Mouse (Mus musculus) c-Kit-positive CD71-positive TER-119-positive erythroid progenitor cells, embryonic 14.5 days (primary cell): ENCODE measurements around the gene Cfl1.

Experiments
- DNase-seq: peaks from one replicate; pipeline ENCODE4 v3.0.0-alpha.2; 2013; ENCODE audit warnings: low spot score

The Cfl1 gene

DNA sequence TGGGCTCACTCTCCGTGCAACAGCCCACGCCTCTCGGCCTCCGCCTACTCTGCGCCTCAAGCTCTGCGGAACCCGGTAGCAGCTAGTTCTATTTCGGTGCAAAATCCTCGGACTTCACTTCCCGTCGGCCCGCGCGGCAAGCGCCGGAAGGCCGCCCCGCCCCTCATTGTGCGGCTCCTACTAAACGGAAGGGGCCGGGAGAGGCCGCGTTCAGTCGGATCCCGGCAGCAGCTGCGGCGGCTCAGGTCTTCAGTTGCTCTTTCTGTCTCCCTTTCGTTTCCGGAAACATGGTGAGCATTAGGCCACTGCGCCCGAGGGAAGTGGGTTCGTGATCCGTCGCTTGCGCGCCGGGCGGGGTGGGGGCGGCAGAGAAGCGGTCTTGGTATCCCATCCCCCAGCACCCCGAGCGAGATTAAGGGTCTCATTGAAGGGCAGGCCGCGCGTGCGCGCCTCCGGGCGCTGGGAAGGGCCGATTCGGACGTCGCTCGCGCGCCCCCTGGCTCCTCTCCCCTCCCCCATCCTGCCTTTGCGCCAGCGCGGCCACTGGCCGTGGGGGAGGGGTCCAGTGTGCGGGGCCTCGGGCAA is at the start of gene Cfl1:
Gene Cfl1 (plus strand): TSS at position 143 of the 585 bp plus-strand sequence.
- peak; percentile 93 for DNase-seq

DNA sequence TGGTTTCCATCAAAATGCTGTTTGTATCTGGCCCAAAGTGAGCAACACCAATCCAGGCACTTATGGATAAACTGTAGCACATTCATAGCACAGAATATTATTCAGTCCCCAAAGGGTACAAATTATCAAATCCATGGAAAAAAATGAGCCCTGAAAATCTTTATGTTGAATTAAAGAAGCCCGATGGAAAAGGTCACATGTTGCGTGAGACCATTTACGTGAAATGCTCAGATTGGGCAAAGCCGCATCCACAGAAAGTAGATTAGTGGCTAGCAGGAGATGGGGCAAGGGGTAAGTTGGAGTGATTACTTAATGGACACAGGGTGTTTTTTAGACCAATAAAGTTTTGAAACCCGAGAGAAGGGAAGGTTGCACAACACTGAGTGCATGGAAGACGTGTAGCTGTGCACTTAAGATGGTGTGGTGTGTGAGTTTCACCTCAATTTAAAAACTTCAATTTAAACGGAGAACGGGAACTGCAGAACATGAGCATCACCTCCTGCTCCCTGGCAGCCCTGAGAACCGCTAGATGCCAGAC is 45.8 kb upstream of the Cfl1 start:
- DNase-seq = no peak

DNA sequence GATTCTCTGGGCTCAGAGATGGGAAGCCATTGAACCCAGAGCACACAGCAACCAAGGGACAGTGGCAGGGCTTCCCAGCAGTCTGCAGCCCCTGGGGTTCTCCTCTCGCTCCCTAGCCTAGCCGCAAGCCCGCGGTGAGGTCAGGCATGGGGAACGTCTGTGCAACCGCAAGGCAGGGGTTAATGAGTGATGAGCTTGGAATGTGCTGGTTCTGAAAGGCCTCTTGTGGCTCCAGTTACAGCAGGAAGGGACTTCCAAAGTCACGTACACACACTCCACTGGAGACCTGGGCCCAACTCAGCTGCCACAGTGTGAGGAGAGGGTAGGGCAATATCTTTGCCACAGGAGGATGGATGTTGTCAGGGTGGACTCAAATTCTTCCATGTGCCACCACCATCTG is 45.3 kb upstream of the Cfl1 start:
- DNase-seq = no peak

DNA sequence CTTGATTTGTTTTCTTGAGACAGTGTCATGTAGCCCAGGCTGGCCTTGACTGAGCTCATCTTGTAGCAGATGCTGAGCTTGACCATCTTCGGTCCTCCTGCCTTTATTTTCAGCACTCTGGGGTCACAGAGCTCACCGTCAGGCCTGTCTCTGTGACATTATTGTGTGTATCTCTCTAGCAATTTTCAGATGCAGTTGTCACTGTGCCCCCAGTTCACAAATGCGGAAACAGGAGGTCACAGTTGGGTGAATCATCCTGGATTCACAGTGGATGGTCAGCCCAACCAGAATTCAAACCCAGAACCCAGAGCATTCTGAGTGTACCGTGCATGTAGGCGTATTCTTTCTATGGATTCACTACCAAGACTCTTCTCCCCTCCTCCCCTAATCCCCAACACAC is 44.5 kb upstream of the Cfl1 start:
- no peak for DNase-seq

DNA sequence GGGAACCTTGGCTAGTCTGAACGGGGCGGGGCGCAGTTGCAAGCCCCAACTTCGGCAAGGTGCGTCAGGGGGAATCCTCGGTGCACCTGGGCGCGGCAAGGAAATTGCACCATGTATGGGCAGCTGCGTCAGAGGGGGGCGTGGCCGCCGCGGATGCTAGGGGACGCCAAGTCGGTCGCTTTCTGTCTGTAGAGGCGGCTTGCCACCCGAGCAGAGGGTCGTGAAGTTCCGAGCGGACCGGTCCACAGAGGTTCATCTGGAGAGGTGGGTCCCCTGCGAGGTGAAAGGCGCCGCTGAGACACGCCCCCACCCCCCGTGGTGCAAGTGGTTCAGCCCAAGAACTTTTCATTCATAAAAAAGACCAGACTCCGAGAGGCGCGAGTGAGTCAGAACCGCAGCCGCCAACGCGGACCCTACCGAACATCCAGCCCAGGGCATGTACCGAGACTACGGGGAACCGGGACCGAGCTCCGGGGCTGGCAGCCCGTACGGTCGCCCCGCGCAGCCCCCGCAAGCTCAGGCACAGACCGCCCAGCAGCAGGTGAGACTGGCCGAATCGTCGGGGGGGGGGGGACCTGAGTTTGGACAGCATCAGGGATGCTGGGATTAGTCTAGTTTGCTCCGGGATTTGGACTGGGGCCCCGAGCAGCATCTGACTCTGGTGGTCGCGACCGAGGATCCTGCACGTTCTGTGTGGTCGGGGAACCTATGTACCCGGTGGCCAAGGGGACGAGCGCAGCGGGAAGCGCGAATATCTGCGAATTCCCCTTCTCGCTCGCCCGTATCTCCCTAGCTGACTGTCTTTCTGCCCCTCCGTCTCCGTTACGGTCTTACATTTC is 42.5 kb upstream of the Cfl1 start, which contains the start of gene Fosl1:
Gene Fosl1 (plus strand): TSS at position 33 of the 839 bp plus-strand sequence.
- no peak for DNase-seq

DNA sequence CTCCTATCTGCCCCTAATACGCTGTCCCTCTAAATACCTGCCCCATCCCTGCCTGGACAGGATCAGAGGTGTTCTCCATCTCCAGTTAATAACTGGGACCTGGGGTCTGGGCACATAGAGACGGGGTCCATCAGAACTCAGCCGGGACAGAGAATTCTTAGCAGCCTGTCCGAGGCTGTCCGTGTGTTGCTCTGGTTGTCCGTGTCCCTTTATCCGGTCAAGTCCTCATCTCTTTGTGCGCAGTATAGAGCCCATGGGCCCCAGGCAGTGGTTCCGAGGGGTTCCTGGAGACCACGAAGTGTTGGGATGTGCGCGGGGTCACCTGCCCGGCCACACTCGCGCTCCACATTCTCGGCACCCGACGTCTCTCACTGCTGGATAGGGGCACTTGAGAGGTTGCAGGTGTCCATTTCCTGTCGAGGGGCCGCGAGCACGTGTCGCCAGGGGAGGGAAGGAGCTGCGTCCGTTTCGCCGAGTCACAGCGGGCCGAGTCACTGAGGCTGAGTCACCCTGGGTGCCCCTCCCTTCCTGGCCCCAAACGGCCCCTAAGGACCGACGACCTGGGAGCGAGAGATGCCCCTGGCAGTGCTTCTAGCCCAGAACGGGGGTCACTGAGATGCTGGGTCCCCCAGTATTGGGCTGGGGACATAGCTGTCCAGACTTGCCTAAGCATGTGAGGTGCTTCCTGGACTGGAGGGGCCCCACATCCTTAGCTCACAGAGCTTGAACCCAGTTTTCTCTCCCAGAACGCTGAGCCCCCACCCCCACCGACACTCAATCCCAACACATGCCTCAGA is 41.7 kb upstream of the Cfl1 start:
- no peak for DNase-seq

DNA sequence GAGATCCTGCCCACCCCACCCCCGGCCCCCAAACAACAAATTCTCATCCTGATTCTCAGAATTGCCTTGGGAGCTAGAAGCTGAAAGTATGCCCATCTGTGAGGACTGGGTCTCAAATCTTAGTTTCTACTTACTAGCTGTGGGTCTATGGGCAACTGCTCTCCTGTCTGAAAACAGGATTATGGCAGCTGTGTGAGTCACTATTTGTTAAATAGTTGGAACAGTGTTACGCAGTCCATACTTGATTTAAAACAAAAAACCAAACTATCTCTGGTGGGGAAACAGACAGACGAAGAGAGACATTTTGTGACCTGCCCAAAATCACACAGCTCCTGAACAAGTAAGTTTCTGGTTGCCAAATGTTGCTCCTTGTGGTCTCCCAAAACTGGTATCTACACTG is 40.6 kb upstream of the Cfl1 start:
- no peak for DNase-seq

DNA sequence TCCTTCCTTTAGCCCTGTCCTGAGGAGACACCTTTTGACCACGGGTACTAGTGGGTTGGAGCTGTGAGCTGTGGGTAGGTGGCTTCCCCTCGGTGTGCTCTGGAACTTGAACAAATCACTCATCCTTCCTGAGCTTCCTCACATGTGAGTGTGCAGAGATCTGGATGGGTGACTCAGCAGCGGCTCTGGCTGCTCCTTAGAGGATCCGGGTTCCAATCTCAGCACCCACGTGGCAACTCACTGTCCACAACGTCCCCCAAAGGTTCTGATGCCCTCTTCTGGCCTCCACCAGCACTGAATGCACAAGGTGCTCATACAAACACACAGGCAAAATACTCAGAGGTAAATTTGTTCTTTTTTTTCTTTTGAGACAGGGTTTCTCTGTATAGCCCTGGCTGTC is 38.5 kb upstream of the Cfl1 start:
- no peak for DNase-seq

DNA sequence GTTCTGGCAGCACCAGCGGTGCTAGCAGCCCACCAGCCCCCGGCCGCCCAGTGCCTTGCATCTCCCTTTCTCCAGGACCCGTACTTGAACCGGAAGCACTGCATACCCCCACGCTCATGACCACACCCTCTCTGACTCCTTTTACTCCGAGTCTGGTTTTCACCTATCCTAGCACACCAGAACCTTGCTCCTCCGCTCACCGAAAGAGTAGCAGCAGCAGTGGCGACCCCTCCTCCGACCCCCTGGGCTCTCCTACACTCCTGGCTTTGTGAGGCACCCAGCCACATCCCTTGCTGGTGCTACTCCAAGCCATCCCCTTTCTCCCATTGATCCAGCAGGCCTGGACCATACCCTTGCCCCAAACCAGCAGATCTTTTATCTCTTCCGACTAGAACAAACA is 35.2 kb upstream of the Cfl1 start:
- no peak for DNase-seq

DNA sequence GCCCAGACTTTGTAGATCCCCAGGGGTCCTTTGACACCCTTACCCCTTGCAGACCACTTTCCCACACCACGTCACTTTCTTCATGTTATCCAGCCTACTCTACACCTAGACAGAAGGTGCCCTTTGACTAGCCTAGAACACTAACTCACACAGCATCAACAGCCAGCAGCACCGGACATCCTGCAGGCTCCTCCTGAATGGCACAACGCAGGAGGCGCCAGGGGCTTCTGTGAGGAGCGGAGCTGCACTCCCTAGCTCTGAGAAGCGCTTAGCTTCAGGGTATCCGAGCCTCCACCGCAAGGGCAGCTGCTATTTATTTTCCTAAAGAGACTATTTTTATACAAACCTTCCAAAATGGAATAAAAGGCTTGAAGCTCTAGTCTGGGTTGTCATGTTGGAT is 34.7 kb upstream of the Cfl1 start:
- no peak for DNase-seq

DNA sequence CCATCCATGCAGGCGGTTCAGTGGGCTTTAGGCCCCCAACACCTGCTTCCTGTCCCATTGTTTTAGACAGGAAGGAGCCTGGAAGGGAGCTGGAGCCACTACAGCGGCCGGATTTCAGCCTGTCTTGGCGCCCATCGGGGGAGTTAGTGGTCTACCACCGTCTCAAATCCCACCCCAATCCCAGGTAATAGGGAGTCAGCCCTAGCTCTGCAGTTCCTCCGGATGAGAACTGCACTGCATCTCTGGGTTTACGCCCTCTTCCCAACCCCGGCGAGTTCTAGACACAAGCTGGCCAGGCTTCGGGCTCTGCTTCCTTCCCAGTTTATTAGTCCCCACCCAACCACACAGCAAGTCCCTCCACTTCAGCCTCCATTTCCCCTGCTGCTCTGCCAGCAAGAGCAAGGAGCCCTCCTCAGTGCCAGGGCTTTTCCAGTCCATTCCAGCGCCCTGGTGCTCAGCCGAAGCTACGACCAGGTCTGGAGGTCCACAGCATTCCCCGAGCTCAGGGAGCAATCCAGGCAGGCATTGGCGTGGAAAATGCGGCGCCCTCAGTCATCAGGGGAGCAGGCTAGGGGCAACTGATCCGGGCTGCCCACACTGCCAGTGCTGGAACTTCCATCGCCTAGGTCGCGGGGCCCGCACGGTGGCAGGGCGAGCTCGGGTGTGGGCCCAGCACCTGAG is 33.9 kb upstream of the Cfl1 start:
- DNase-seq = no peak

DNA sequence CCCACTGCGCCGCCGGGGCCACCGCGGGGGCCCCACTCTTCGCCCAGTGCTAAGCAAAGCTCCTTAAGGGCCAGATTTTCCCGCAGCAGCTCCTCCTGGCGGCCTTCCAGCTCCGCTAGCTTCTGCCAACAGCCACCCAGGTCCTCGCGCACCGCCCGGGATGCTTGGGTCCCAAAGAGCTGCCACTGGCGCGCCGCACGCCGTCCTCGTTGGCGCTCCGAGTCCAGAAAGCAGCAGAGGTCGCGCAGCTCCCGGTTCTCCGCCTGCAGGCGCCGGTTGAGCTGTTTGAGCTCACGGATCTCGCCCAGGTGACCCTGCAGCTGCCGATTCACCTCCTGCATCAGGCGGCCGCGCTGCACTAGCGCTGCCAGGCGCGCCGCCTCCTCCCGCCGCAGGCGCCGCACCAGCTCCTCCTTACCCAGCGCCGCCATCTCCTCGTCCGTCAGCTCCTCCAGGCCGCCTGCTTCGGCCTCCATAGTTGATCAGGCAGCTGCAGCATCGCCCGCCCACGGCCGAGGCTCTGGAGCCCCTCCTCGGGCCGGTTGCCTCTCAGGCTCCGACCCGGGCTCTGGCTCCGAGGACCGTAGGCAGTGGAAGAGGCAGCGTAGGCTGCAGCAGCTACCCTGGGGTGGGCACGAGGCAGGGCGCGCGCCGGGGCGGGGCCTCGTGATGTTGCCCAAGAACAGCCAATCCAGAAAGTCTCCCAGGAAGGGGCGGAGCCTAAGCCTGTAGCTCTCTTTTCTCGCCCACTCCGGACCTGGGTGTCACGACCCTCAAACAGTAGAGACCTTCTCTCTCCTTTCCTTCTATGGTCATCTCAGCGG is 33.1 kb upstream of the Cfl1 start:
- DNase-seq = peak; percentile 91

DNA sequence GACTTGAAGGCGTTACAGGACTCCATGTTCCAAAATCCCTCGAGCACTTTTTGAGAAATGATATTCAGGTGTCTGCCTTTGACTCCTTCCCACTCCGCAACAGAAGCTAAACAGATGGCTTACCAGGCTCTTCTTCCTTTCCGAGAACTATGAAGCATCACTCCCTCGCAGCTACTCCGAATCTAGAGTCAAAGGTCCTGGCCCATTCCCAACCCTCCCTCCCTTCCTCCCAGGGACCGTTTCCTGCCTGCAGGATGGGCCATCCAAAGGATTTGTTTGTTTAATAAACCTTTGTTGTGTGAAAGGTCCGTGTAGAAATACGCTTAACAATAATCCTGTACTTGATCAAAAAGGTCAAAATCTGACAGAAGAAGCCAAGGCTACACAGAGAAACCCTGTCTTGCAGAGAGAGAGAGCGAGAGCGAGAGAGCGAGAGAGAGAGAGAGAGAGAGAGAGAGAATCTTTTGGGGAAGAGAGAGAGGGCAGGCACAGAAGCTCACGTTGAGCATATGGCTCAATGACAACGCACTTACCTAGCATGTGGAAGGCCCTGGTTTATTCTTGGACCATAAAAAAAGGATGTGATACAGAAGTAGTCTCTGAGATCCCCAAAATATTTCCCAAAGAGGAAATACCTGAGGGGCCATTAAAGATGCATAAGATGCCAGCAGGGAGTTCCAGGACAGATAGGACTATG is 32.4 kb upstream of the Cfl1 start, which contains the start of gene Ccdc85b:
Gene Ccdc85b (minus strand): TSS at position 149 of the 697 bp plus-strand sequence.
- DNase-seq = no peak

DNA sequence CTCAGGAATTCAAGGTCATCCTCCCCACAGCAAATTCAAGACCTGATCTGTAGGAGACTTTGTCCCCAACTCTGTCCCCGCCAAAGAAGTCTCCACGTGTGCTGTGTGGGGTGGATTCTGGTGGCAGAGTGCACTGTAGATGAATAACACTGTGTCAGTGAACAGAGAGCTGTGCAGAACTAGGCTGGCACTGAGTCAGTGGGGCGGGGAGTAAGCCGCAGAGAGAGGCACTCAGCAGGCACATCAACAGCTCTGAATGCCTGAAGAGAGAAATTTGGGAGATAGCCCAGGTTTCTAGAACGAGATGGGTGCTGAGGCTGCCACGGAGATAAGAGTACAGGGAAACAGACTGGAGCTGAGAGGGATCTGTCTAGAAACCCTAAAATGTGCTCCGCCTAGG is 31.2 kb upstream of the Cfl1 start:
- no peak for DNase-seq

DNA sequence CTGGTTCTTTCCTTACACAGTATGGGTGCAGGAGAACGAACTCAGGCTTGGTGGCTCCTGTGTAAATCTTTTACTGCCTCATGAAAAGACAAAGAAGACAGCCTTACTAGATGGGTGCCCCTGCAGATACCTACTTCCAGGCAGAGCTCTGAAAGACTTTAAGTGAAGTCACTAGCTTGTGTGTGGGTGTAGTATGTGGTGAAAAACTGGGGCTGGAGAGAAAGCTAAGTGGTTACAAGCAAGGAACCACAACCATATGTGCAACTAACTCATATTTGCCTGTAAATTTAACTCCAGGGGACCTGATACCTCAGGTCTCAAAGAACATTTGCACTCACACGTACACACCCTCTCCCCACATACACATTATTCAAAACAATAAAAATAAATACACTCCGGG is 30.4 kb upstream of the Cfl1 start:
- DNase-seq = no peak

DNA sequence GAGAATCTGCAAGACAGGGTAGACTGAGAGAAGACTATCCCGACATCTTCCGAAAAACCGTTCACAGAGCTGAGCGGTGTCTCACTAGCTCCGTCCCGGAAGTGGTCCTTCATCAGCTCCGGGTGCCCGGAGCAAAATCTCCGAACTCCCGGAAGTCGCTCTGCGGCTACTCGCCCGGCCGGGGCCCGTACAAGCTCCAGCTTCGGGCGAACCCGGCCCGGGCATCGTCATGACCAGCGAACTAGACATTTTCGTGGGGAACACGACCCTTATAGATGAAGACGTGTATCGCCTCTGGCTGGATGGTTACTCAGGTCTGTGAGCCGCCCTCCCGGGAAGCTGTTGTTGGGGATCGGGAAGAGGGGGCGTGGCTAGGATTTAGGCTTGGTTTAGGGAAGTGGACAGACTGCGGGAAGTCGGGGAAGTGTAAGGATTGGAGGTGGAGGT is 29.8 kb upstream of the Cfl1 start, which contains the start of gene Fibp:
Gene Fibp (plus strand): TSS at position 151 of the 447 bp plus-strand sequence.
- DNase-seq = peak; percentile 78

DNA sequence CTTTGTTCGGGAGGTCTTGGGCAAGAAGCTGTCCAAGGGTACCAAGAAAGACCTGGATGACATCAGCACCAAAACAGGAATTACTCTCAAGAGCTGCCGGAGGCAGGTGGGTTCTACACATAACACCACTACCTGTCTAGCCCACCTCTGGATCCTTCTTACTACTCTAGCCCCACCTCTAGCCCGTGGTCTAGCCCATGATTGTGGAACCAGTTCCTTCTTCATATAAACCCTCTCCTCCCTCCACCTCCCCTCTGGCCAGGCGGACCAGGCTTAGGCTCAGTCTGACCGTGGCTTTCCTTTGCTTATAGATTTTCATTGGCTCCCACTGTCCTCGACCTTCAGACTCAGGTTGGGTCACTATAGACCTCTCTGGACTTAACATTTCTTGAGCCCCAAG is 28.8 kb upstream of the Cfl1 start:
- DNase-seq = no peak

DNA sequence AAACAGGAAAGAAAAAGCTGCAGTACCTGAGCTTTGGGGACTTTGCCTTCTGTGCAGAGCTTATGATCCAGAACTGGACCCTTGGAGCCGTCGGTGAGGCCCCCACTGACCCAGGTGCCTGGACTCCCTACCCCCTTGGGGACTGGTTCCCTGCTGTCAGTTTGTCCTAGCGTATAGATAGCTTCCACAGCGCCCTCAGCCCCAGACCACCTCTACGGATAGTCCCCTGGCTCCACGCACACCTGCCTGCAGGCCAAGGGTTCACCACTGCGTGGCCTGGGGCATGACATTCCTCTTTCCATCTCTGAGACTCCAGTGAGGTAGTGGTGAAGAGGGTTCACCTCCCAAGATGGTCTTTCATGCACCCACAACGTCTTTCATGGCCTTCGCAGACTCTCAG is 27.0 kb upstream of the Cfl1 start:
- DNase-seq = no peak

DNA sequence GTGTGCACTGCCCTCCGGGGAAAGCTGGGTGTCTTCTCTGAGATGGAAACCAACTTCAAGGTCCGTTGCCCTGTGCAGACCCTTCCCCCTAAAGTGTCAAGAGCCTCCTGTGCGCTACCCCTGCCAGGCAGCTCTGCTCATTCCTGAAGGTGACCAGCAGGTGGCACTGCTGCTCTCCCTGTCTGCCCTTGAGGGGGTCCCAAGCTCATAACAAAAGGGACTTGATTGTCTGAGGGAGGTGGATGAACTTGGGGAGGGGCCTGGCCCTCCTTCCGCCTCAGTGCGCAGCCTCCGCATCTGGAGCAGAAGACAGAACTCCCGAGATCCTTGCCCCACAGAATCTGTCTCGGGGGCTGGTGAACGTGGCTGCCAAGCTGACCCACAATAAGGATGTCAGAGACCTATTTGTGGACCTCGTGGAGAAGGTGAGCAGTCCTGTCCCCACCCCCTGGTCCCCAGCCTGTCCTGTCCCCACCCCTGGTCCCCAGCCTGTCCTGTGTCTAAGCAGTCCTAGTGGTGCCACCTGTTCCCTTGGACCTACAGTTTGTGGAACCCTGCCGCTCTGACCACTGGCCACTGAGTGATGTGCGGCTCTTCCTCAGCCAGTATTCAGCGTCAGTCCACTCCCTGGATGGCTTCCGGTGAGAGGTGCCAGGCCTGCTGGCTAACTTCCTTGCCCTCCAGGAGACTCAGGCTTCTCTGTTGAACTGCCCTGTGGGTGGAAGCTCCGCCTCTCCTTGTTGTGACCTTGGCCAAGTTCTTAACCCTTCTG is 26.3 kb upstream of the Cfl1 start:
- DNase-seq = no peak
